Mouse (Mus musculus) heart, embryonic 13.5 days (tissue): ENCODE data around the gene Eif2s2. TPM values are rescaled to one million over a fixed set of nuclear protein-coding genes. Genes with fewer than 3 reads are reported as not detected.
"Not testable (repeated sequence)": the region's sequence is repeated elsewhere in the genome, so short reads cannot be mapped to it uniquely, and the experiment has no call there.

ENCODE experiments used
- ATAC-seq: fragments of 200-750 bp; cut with Nextera tagmentation; 2 replicates; pipeline ENCODE4 v1.8.0; 2017; ENCODE audit warnings: moderate TSS enrichment; ENCODE audit not compliant: insufficient number of reproducible peaks, low FRiP score, low TSS enrichment; ENCODE audit errors: extremely low read depth
- H3K27ac ChIP-seq: fragments of 300-500 bp; sonication (generic); replicated peaks from 2 replicates; pipeline ENCODE4 v1.5.1; 2015; ENCODE audit warnings: moderate library complexity, mild to moderate bottlenecking, inconsistent platforms
- H3K27me3 ChIP-seq: fragments of 300-500 bp; sonication (generic); replicated peaks from 2 replicates; pipeline ENCODE4 v1.6.1; 2015; ENCODE audit warnings: mild to moderate bottlenecking, inconsistent platforms
- H3K36me3 ChIP-seq: fragments of 300-500 bp; sonication (generic); 2 replicates; pipeline ENCODE4 v1.6.1; 2015; ENCODE audit warnings: mild to moderate bottlenecking, inconsistent platforms
- H3K4me1 ChIP-seq: fragments of 300-500 bp; sonication (generic); 2 replicates; pipeline ENCODE4 v1.6.1; 2015; ENCODE audit warnings: inconsistent platforms
- H3K4me2 ChIP-seq: fragments of 300-500 bp; sonication (generic); 2 replicates; pipeline ENCODE4 v1.6.1; 2015; ENCODE audit warnings: inconsistent platforms, mild to moderate bottlenecking, moderate library complexity
- H3K4me3 ChIP-seq: fragments of 300-500 bp; sonication (generic); 2 replicates; pipeline ENCODE4 v1.5.1; 2015; ENCODE audit warnings: moderate library complexity, mild to moderate bottlenecking, inconsistent platforms
- H3K9ac ChIP-seq: fragments of 300-500 bp; sonication (generic); 2 replicates; pipeline ENCODE4 v1.6.1; 2015; ENCODE audit warnings: inconsistent platforms, mild to moderate bottlenecking, moderate library complexity
- H3K9me3 ChIP-seq: fragments of 300-500 bp; sonication (generic); 2 replicates; pipeline ENCODE4 v1.6.1; 2016; ENCODE audit warnings: inconsistent platforms
- WGBS: fragments of 180-500 bp; shearing (Covaris S2); methylation state at CpG from one replicate; pipeline ENCODE4 v1.1.7; 2015; ENCODE audit warnings: mixed read lengths; 5-methylcytosine and 5-hydroxymethylcytosine counted together
- polyA plus RNA-seq: library from polyadenylated mRNA; unstranded; fragments of >200 nt; fragmentation: Nextera tagmentation; extraction: Ambion mirVana; gene quantifications from 2 replicates; pipeline ENCODE4 v1.2.1, GENCODE M21; 2015

Eif2s2 gene
- polyA plus RNA-seq, 1 experiment from 2014 or later = 63.9 TPM

GRCm38 (mm10) chr2:154917866-154918641 is 25.3 kb upstream of the Eif2s2 start:
- no peak for ATAC-seq
- no peak overlapping the region for H3K27ac ChIP-seq
- H3K36me3 ChIP-seq = no peaks in the 10 kb centered on the region
- no peak overlapping the region for H3K9ac ChIP-seq
- WGBS = 63% methylated on average over 13 of the region's 13 CpGs
- H3K9me3 ChIP-seq = no peaks in the 10 kb centered on the region
- no peak overlapping the region for H3K4me2 ChIP-seq
- H3K4me3 ChIP-seq = no peak overlapping the region
- H3K27me3 ChIP-seq = peaks cover 5% of the 10 kb centered on the region; the same call in 1 of the 2 replicates
- no peaks in the 10 kb centered on the region; the same call in 1 of the 2 replicates for H3K4me1 ChIP-seq

GRCm38 (mm10) chr2:154916547-154916946 is 23.8 kb upstream of the Eif2s2 start:
- no peak for ATAC-seq

GRCm38 (mm10) chr2:154915922-154916541 is 23.3 kb upstream of the Eif2s2 start:
- Histone ChIP-seq H3K9ac (no peak overlapping the region), H3K4me3 (no peak overlapping the region), H3K27me3 (peaks cover 2% of the 10 kb centered on the region; the same call in 1 of the 2 replicates), H3K27ac (no peak overlapping the region), H3K36me3 (no peaks in the 10 kb centered on the region), H3K9me3 (no peaks in the 10 kb centered on the region), H3K4me1 (no peaks in the 10 kb centered on the region; the same call in 1 of the 2 replicates), H3K4me2 (no peak overlapping the region)
- no peak for ATAC-seq
- WGBS = 75% methylated on average over 12 of the region's 12 CpGs

More at GRCm38 (mm10) chr2:154916547-154916946, 23.8 kb upstream of the Eif2s2 start:
- H3K4me3 ChIP-seq = no peak overlapping the region
- WGBS = 14% methylated on average over 2 of the region's 2 CpGs
- H3K27me3 ChIP-seq = peaks cover 5% of the 10 kb centered on the region; the same call in 1 of the 2 replicates
- H3K9me3 ChIP-seq = no peaks in the 10 kb centered on the region
- H3K4me2 ChIP-seq = no peak overlapping the region
- no peak overlapping the region for H3K27ac ChIP-seq
- no peaks in the 10 kb centered on the region for H3K36me3 ChIP-seq
- no peak overlapping the region for H3K9ac ChIP-seq
- no peaks in the 10 kb centered on the region; the same call in 1 of the 2 replicates for H3K4me1 ChIP-seq

GRCm38 (mm10) chr2:154909789-154910188 is 17.1 kb upstream of the Eif2s2 start:
- Histone ChIP-seq H3K9ac (no peak overlapping the region), H3K4me3 (no peak overlapping the region), H3K27me3 (no peaks in the 10 kb centered on the region), H3K36me3 (no peaks in the 10 kb centered on the region), H3K9me3 (no peaks in the 10 kb centered on the region), H3K4me1 (no peaks in the 10 kb centered on the region), H3K27ac (no peak overlapping the region), H3K4me2 (no peak overlapping the region)
- ATAC-seq = no peak
- WGBS = 75% methylated on average over 6 of the region's 6 CpGs

- H3K27ac ChIP-seq, H3K9ac ChIP-seq, H3K36me3 ChIP-seq, H3K4me3 ChIP-seq, H3K4me1 ChIP-seq, ATAC-seq, H3K27me3 ChIP-seq, H3K9me3 ChIP-seq, H3K4me2 ChIP-seq: not testable (repeated sequence)
- WGBS = 37% methylated on average over 2 of the region's 2 CpGs
These were observed 15.5 kb upstream of the Eif2s2 start for GRCm38 (mm10) chr2:154908223-154908622.

- no peak for ATAC-seq
- H3K4me3 ChIP-seq = no peak overlapping the region
- 56% methylated on average over 2 of the region's 2 CpGs for WGBS
- H3K4me1 ChIP-seq = no peaks in the 10 kb centered on the region
- no peak overlapping the region for H3K4me2 ChIP-seq
- no peaks in the 10 kb centered on the region for H3K9me3 ChIP-seq
- no peak overlapping the region for H3K27ac ChIP-seq
- H3K9ac ChIP-seq = no peak overlapping the region
- H3K36me3 ChIP-seq = no peaks in the 10 kb centered on the region
- 0 out of 2 replicates have a peak, but pooled peaks cover 2% of the 10 kb centered on the region for H3K27me3 ChIP-seq
These were observed 13.1 kb upstream of the Eif2s2 start for GRCm38 (mm10) chr2:154905796-154906195.

- Histone ChIP-seq H3K27ac (no peak overlapping the region), H3K27me3 (0 out of 2 replicates have a peak, but pooled peaks cover 2% of the 10 kb centered on the region), H3K4me3 (no peak overlapping the region), H3K4me1 (no peaks in the 10 kb centered on the region), H3K4me2 (no peak overlapping the region), H3K9me3 (no peaks in the 10 kb centered on the region), H3K9ac (no peak overlapping the region), H3K36me3 (no peaks in the 10 kb centered on the region)
- 85% methylated on average over 3 of the region's 3 CpGs for whole genome bisulfite sequencing
- ATAC-seq = no peak
These were observed 9.4 kb upstream of the Eif2s2 start for GRCm38 (mm10) chr2:154902111-154902510.

GRCm38 (mm10) chr2:154899412-154899811 is 6.7 kb upstream of the Eif2s2 start:
- not testable (repeated sequence) for H3K27me3 ChIP-seq, H3K4me1 ChIP-seq, H3K4me2 ChIP-seq, H3K36me3 ChIP-seq, ATAC-seq, H3K9me3 ChIP-seq, H3K27ac ChIP-seq, H3K9ac ChIP-seq, H3K4me3 ChIP-seq
- WGBS = 74% methylated on average over 4 of the region's 4 CpGs

DNA sequence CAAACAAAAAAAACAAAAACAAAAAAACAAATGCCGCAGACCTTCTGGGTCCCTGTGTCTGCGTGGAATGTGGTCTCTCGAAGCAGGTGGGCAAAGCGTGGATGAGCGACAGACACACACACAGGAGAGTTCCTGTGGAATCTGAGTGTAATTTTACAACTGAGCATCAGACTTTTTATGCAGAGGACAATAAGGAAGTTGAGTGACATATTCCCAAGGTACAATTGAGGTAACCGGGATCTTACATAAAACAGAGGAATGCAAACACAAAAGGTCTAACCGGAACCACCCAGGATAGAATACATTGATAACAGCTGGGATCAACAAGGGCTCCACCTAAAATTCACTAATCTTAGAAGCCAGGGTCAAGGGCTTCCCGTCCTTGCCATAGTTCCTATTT is 6.3 kb upstream of the Eif2s2 start:
- not testable (repeated sequence) for ATAC-seq
- WGBS = 82% methylated on average over 8 of the region's 8 CpGs

DNA sequence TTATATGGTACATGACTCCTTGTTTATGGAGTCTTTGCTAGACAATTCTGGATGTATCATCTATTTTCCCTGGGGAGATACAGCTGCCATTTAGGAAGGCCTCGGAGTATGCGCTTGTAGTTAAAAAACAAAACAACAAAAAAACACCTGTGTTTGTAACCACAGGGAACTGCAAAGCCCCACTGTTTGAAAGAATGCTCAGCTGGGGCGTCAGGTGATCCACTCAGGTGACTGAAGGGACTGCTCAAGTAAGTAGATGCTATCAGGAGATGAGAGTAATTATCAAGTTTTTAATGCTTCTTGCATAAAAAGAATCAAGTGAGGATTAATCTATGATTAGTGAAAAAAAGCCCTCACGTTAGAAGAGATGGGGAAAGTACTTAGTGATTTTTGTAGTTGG is 813 bp upstream of the Eif2s2 start:
- no peak overlapping the region for H3K9ac ChIP-seq
- H3K36me3 ChIP-seq = no peaks in the 10 kb centered on the region
- WGBS = 69% methylated on average over 4 of the region's 4 CpGs
- peaks cover 26% of the 10 kb centered on the region for H3K4me1 ChIP-seq
- peak overlapping the region; percentile 82 for H3K4me2 ChIP-seq
- H3K27ac ChIP-seq = no peak overlapping the region
- no peak for ATAC-seq
- H3K4me3 ChIP-seq = peak overlapping the region; percentile 96; the same call in 1 of the 2 replicates
- H3K9me3 ChIP-seq = no peaks in the 10 kb centered on the region
- no peaks in the 10 kb centered on the region for H3K27me3 ChIP-seq

More for the DNA sequence above, 6.3 kb upstream of the Eif2s2 start:
- H3K27me3 ChIP-seq, H3K4me2 ChIP-seq, H3K36me3 ChIP-seq, H3K27ac ChIP-seq, H3K4me1 ChIP-seq, H3K9me3 ChIP-seq, H3K9ac ChIP-seq, H3K4me3 ChIP-seq: not testable (repeated sequence)

GRCm38 (mm10) chr2:154893045-154893385 is 280 bp upstream of the Eif2s2 start:
- WGBS = 8% methylated on average over 12 of the region's 12 CpGs
- H3K4me3 ChIP-seq = peak overlapping the region; percentile 96
- ATAC-seq = no peak
- no peaks in the 10 kb centered on the region for H3K9me3 ChIP-seq
- peaks cover 26% of the 10 kb centered on the region for H3K4me1 ChIP-seq
- H3K4me2 ChIP-seq = peak overlapping the region; percentile 82
- peaks cover 4% of the 10 kb centered on the region for H3K36me3 ChIP-seq
- H3K9ac ChIP-seq = peak overlapping the region; percentile 75
- no peak overlapping the region for H3K27ac ChIP-seq
- H3K27me3 ChIP-seq = no peaks in the 10 kb centered on the region
